Mouse (Mus musculus): ENCODE data around the gene Spns3. TPM values are rescaled to one million over a fixed set of nuclear protein-coding genes. Genes with fewer than 3 reads are reported as not detected.
A peak's percentile ranks its signal among the peaks of the same experiment; 100 is the strongest.

Spns3 gene
- total and polyA plus RNA-seq, 3 experiments, result 0.31 TPM; not detected in 2

DNA sequence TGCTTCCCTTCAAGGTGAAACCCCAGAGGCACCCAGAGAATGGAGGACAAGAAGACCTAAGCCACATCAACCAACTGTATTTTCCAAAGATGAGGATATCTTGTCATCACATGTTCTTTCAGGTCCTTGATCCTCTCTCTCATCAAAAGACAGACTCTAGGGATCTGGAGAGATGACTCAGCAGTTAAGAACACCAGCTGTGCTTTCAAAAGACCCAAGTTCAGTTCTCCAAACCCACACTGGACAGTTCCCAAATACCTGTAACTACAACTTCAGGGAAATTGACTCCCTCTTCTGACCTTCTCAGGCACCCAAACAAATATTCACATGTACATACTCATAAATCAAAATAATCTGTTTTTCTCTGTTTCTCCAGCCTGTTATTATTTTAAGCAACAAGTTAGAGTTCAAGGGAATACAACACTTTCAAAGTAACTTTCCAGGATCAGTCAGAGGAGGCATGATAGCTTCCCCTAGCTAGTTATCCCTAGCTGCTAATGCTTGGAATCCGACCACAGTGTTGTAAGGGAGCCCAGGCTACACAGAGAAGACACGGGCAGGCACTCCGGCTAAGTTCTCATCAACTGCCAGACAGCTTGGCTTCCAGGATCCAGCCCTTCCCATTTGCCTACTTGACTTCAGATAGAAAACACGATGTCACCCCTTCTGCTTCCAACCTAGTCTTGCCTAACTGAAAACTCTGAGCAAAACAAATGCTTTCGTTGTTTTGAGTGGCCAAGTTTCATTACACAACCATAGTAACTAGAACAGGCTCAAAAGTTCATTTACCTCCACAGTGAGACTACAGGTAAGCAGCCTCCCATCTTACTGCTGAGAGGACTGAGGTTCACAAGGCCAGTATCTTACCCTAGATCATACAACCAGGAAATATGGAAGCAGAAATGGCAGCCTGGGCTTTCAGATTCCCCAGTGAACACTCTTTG lies 28.4 kb downstream of the Spns3 start:
- H3K4me1 ChIP-seq (ENCODE audit: control insufficient read depth, insufficient read depth, low read length), result peaks cover 17% of the 10 kb centered on the region
- no peak overlapping the region for H3K4me3 ChIP-seq
- H3K27ac ChIP-seq, result peak overlapping the region; percentile 68
- no peak for TF ChIP-seq EP300 (IDR thresholded peaks at IDR 0.05; ENCODE audit: insufficient read depth, low read depth, low read length)
- no peak for TF ChIP-seq CTCF (IDR thresholded peaks at IDR 0.05)
- no peak for TF ChIP-seq POLR2A (IDR thresholded peaks at IDR 0.05; ENCODE audit: insufficient read depth, low read depth, low read length)
- 63% methylated on average over 5 of the region's 5 CpGs for WGBS
- peak; percentile 49 to 70 for DNase-seq
- H3K27me3 ChIP-seq (ENCODE audit: control insufficient read depth, insufficient read depth, low read length), result no peaks in the 10 kb centered on the region
- H3K79me2 ChIP-seq (replicated peaks; ENCODE audit: control insufficient read depth, insufficient read depth, low read length), result no peaks in the 10 kb centered on the region
- intact Hi-C loops (cut with DNase I), result no loop called here
- no peak overlapping the region for H3K9ac ChIP-seq (ENCODE audit: low read depth, low read length)
- no peaks in the 10 kb centered on the region for H3K36me3 ChIP-seq (ENCODE audit: control insufficient read depth, insufficient read depth, low read length)

DNA sequence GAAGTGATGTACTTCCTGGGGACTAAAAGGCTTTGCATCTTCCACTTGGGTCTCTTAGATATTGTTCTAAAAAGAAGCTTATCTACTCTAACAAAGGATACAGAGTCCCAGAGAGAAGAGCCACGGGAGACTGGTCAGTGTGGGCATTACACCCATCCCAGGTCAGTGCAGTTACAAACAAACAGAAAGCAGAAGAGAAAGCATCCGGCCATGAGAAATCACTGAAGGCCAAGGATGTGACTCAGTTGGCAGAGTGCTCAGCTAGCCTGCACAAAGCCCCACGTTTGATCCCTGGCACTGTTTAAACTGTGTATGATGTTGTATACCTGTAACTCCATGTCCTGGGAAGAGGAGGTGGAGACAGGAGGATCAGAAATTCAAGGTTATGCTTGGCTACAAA lies 30.4 kb downstream of the Spns3 start:
- intact Hi-C loops (cut with DNase I), result no loop called here
- Histone ChIP-seq H3K27ac (no peak overlapping the region; the same call in 1 of the 2 replicates), H3K27me3 (ENCODE audit: control insufficient read depth, insufficient read depth, low read length) (no peaks in the 10 kb centered on the region), H3K36me3 (ENCODE audit: control insufficient read depth, insufficient read depth, low read length) (no peaks in the 10 kb centered on the region), H3K4me1 (ENCODE audit: control insufficient read depth, insufficient read depth, low read length) (peaks cover 17% of the 10 kb centered on the region), H3K79me2 (replicated peaks; ENCODE audit: control insufficient read depth, insufficient read depth, low read length) (no peaks in the 10 kb centered on the region), H3K9ac (ENCODE audit: low read depth, low read length) (no peak overlapping the region), H3K4me3 (no peak overlapping the region)
- WGBS, result 28% methylated on average over 3 of the region's 3 CpGs
- DNase-seq, result peak in 1 of 2 experiments; percentile 16
- no peak for TF ChIP-seq EP300 (IDR thresholded peaks at IDR 0.05; ENCODE audit: insufficient read depth, low read depth, low read length)
- TF ChIP-seq CTCF (IDR thresholded peaks at IDR 0.05), result no peak
- no peak for TF ChIP-seq POLR2A (IDR thresholded peaks at IDR 0.05; ENCODE audit: insufficient read depth, low read depth, low read length)

DNA sequence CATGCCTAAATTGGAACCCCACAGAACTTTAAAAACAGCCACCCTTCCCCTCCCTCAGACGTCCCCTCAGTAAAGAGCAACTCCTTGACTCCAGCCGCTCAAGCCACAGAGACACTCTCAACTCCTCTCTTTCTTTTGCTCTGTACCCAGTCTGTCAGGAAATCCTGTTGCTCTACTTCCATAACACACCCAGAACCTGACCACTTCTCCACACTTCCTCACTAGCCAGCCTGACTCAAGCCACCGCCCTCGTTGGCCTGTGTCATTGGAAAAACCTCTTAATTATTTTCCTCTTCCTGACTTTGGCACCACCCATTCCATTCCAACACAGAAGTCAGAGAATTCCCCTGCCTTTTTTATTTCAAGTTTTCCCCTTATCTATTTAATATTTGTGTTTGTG lies 31.1 kb downstream of the Spns3 start:
- intact Hi-C loops (cut with DNase I), result no loop called here
- peak; percentile 24 to 40 for DNase-seq
- TF ChIP-seq EP300 (IDR thresholded peaks at IDR 0.05; ENCODE audit: insufficient read depth, low read depth, low read length), result 0 out of 2 replicates have a peak, but pooled peaks have one; percentile 24
- TF ChIP-seq POLR2A (IDR thresholded peaks at IDR 0.05; ENCODE audit: insufficient read depth, low read depth, low read length), result no peak
- Histone ChIP-seq H3K36me3 (ENCODE audit: control insufficient read depth, insufficient read depth, low read length) (no peaks in the 10 kb centered on the region), H3K9ac (ENCODE audit: low read depth, low read length) (no peak overlapping the region), H3K27me3 (ENCODE audit: control insufficient read depth, insufficient read depth, low read length) (no peaks in the 10 kb centered on the region), H3K4me1 (ENCODE audit: control insufficient read depth, insufficient read depth, low read length) (peaks cover 17% of the 10 kb centered on the region), H3K27ac (0 out of 2 replicates have a peak overlapping the region, but pooled peaks have one; percentile 24), H3K4me3 (no peak overlapping the region), H3K79me2 (replicated peaks; ENCODE audit: control insufficient read depth, insufficient read depth, low read length) (no peaks in the 10 kb centered on the region)
- WGBS, result 31% methylated on average over 4 of the region's 4 CpGs

DNA sequence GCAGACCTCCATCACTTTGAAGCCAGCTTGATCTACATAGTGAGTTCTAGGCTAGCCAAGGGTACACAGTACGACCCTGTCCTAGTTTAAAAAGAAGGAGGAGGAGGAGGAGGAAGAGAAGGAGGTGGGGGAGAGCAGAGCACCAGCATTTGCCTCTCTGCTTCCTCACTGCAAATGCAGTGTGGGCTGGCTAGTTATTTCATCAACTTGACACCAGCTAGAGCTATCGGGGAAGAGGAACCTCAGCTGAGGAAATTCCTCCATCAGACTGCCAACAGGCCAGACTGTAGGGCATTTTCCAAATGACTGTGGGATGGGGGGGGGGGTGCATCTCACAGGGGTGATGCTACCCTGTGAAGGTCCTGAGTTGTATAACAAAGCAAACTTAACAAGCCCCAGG lies 31.9 kb downstream of the Spns3 start:
- H3K27ac ChIP-seq, result no peak overlapping the region; the same call in none of the 2 replicates
- no peak for TF ChIP-seq POLR2A (IDR thresholded peaks at IDR 0.05; ENCODE audit: insufficient read depth, low read depth, low read length)
- TF ChIP-seq EP300 (IDR thresholded peaks at IDR 0.05; ENCODE audit: insufficient read depth, low read depth, low read length), result no peak
- TF ChIP-seq CTCF (IDR thresholded peaks at IDR 0.05), result no peak
- no peak overlapping the region for H3K9ac ChIP-seq (ENCODE audit: low read depth, low read length)
- no peak overlapping the region for H3K4me3 ChIP-seq
- no peaks in the 10 kb centered on the region for H3K27me3 ChIP-seq (ENCODE audit: control insufficient read depth, insufficient read depth, low read length)
- intact Hi-C loops (cut with DNase I), result no loop called here
- H3K79me2 ChIP-seq (replicated peaks; ENCODE audit: control insufficient read depth, insufficient read depth, low read length), result no peaks in the 10 kb centered on the region
- peak in 1 of 2 experiments; percentile 17 for DNase-seq
- no peaks in the 10 kb centered on the region for H3K36me3 ChIP-seq (ENCODE audit: control insufficient read depth, insufficient read depth, low read length)
- WGBS, result 31% methylated on average over 2 of the region's 2 CpGs
- peaks cover 17% of the 10 kb centered on the region for H3K4me1 ChIP-seq (ENCODE audit: control insufficient read depth, insufficient read depth, low read length)

DNA sequence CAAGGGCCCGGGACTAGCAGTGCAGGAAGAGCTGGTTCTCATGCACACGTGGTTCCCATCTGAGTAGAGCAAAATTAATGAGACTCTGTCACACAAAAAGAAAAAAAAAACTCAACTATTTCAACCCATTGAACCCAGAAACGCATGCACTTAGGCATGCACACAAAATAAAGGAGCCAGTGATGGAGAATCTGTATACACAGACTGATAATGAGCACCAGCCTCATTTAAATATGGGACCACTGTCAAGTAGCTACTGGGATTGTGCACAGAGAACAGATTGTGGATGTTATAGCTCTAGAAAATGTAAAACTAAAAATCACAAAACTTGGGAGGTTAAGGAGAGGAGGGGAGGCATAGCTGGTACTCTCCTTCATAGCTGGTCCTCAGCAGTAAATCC lies 35.3 kb downstream of the Spns3 start:
- TF ChIP-seq CTCF (IDR thresholded peaks at IDR 0.05) (no peak), EP300 (IDR thresholded peaks at IDR 0.05; ENCODE audit: insufficient read depth, low read depth, low read length) (no peak), POLR2A (IDR thresholded peaks at IDR 0.05; ENCODE audit: insufficient read depth, low read depth, low read length) (no peak)
- intact Hi-C loops (cut with DNase I), result no loop called here
- Histone ChIP-seq H3K27me3 (ENCODE audit: control insufficient read depth, insufficient read depth, low read length) (no peaks in the 10 kb centered on the region), H3K36me3 (ENCODE audit: control insufficient read depth, insufficient read depth, low read length) (no peaks in the 10 kb centered on the region), H3K4me1 (ENCODE audit: control insufficient read depth, insufficient read depth, low read length) (peaks cover 2% of the 10 kb centered on the region), H3K27ac (no peak overlapping the region), H3K4me3 (no peak overlapping the region), H3K79me2 (replicated peaks; ENCODE audit: control insufficient read depth, insufficient read depth, low read length) (no peaks in the 10 kb centered on the region), H3K9ac (ENCODE audit: low read depth, low read length) (no peak overlapping the region)
- DNase-seq, result no peak
- WGBS, result 65% methylated on average over 3 of the region's 3 CpGs

DNA sequence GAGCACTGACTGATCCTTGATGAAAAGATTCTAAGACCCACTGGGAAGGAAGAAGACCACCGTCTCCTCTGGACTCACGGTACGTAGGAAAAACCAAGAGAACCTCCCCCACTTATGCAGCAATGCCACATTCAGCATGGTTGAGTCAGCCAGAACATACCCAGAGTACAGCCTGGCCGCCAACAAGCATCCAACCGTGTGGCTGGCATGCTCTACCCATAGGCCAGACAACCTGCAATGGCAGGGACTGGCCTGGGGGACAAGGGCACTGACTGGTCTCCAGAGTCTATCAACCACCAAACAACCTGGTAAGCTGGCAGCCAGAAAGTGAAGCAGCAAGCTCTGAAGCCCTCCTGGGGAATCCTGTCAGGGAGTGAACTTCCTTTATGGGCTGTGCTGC lies 41.7 kb downstream of the Spns3 start:
- no peaks in the 10 kb centered on the region for H3K79me2 ChIP-seq (replicated peaks; ENCODE audit: control insufficient read depth, insufficient read depth, low read length)
- no peak overlapping the region for H3K9ac ChIP-seq (ENCODE audit: low read depth, low read length)
- no peak overlapping the region for H3K27ac ChIP-seq
- no peaks in the 10 kb centered on the region for H3K36me3 ChIP-seq (ENCODE audit: control insufficient read depth, insufficient read depth, low read length)
- 88% methylated on average over 5 of the region's 5 CpGs for WGBS
- intact Hi-C loops (cut with DNase I), result no loop called here
- TF ChIP-seq CTCF (IDR thresholded peaks at IDR 0.05), result no peak
- TF ChIP-seq POLR2A (IDR thresholded peaks at IDR 0.05; ENCODE audit: insufficient read depth, low read depth, low read length), result no peak
- no peak for TF ChIP-seq EP300 (IDR thresholded peaks at IDR 0.05; ENCODE audit: insufficient read depth, low read depth, low read length)
- no peaks in the 10 kb centered on the region for H3K4me1 ChIP-seq (ENCODE audit: control insufficient read depth, insufficient read depth, low read length)
- no peak overlapping the region for H3K4me3 ChIP-seq
- no peak for DNase-seq
- no peaks in the 10 kb centered on the region for H3K27me3 ChIP-seq (ENCODE audit: control insufficient read depth, insufficient read depth, low read length)
